Mouse (Mus musculus) c-Kit-positive CD71-negative TER-119-negative erythroid progenitor cells, embryonic 14.5 days (primary cell): ENCODE results near the gene Ptcd2.

ENCODE experiments used
- DNase-seq: peaks from one replicate; pipeline ENCODE4 v3.0.0-alpha.2; 2013; ENCODE audit warnings: low read depth

Gene Ptcd2

GRCm38 (mm10) chr13:99344599-99345575, at the start of gene Ptcd2, which contains the start of gene Mrps27:
Ptcd2 (minus strand) TSS chr13:99344705.
Mrps27 (plus strand) TSS chr13:99344786.
- DNase-seq, result peak; percentile 87

GRCm38 (mm10) chr13:99393128-99393527, 48.6 kb upstream of the Ptcd2 start:
- DNase-seq, result no peak

GRCm38 (mm10) chr13:99391417-99391816, 46.9 kb upstream of the Ptcd2 start:
- no peak for DNase-seq

GRCm38 (mm10) chr13:99387901-99388811, 43.7 kb upstream of the Ptcd2 start:
- no peak for DNase-seq

- no peak for DNase-seq
Measured at GRCm38 (mm10) chr13:99386341-99386740, 41.8 kb upstream of the Ptcd2 start.

- DNase-seq, result no peak
Measured at GRCm38 (mm10) chr13:99385911-99386310, 41.4 kb upstream of the Ptcd2 start.

- no peak for DNase-seq
Measured at GRCm38 (mm10) chr13:99384555-99385203, 40.2 kb upstream of the Ptcd2 start.

GRCm38 (mm10) chr13:99382373-99382772, 37.9 kb upstream of the Ptcd2 start:
- DNase-seq, result no peak

GRCm38 (mm10) chr13:99378223-99378622, 33.7 kb upstream of the Ptcd2 start:
- no peak for DNase-seq

GRCm38 (mm10) chr13:99377055-99377454, 32.5 kb upstream of the Ptcd2 start:
- DNase-seq, result no peak

GRCm38 (mm10) chr13:99375550-99375949, 31.0 kb upstream of the Ptcd2 start:
- peak; percentile 53 for DNase-seq

- no peak for DNase-seq
Measured at GRCm38 (mm10) chr13:99374191-99374590, 29.7 kb upstream of the Ptcd2 start.

- DNase-seq, result no peak
Measured at GRCm38 (mm10) chr13:99373684-99374083, 29.2 kb upstream of the Ptcd2 start.

- DNase-seq, result no peak
Measured at GRCm38 (mm10) chr13:99371285-99371684, 26.8 kb upstream of the Ptcd2 start.

GRCm38 (mm10) chr13:99369103-99369502, 24.6 kb upstream of the Ptcd2 start:
- DNase-seq, result no peak

- DNase-seq, result no peak
Measured at GRCm38 (mm10) chr13:99367554-99368174, 23.2 kb upstream of the Ptcd2 start.

GRCm38 (mm10) chr13:99366422-99367175, 22.1 kb upstream of the Ptcd2 start:
- no peak for DNase-seq

GRCm38 (mm10) chr13:99363866-99364265, 19.4 kb upstream of the Ptcd2 start:
- DNase-seq, result no peak

- DNase-seq, result no peak
Measured at GRCm38 (mm10) chr13:99358921-99359320, 14.4 kb upstream of the Ptcd2 start.

- no peak for DNase-seq
Measured at GRCm38 (mm10) chr13:99356428-99357265, 12.1 kb upstream of the Ptcd2 start.
